Mouse (Mus musculus) myocyte (in vitro differentiated cells): ENCODE measurements around the gene Acadm. TPM values are rescaled to one million over a fixed set of nuclear protein-coding genes. Genes with fewer than 3 reads are reported as not detected.

Source experiments
- H3K27me3 ChIP-seq: one replicate; pipeline ENCODE4 v1.6.1; 2011; ENCODE audit not compliant: control insufficient read depth, insufficient read depth, insufficient read length
- H3K36me3 ChIP-seq: one replicate; pipeline ENCODE4 v1.6.1; 2011; ENCODE audit not compliant: control insufficient read depth, insufficient read depth
- H3K4me2 ChIP-seq: one replicate; pipeline ENCODE4 v1.6.1; 2011; ENCODE audit warnings: low read depth, control low read depth
- H3K4me3 ChIP-seq: one replicate; pipeline ENCODE4 v1.5.1; 2011; ENCODE audit warnings: mild to moderate bottlenecking, control low read depth, moderate library complexity
- H3K79me2 ChIP-seq: one replicate; pipeline ENCODE4 v1.6.1; 2011; ENCODE audit not compliant: control insufficient read depth, insufficient read depth
- H3ac ChIP-seq: one replicate; pipeline ENCODE4 v1.6.1; 2011; ENCODE audit not compliant: control insufficient read depth, insufficient read length
- CEBPB ChIP-seq: IDR thresholded peaks from 2 replicates; pipeline ENCODE4 v1.6.1; 2011; ENCODE audit warnings: mild to moderate bottlenecking, moderate library complexity; ENCODE audit not compliant: poor library complexity, insufficient read depth, severe bottlenecking
- E2F4 ChIP-seq: IDR thresholded peaks from one replicate; pipeline ENCODE4 v1.6.1; 2011; ENCODE audit warnings: mild to moderate bottlenecking, control low read depth, moderate library complexity; ENCODE audit not compliant: insufficient read depth
- MAX ChIP-seq: IDR thresholded peaks from one replicate; pipeline ENCODE4 v1.6.1; 2011; ENCODE audit warnings: low read depth, mild to moderate bottlenecking, control low read depth
- MYOD1 ChIP-seq, 3 experiments: IDR thresholded peaks; one replicate each; pipeline ENCODE4 v1.6.1; 2011; ENCODE audit warnings: control low read depth in 2 of 3, low read depth in 2 of 3, mild to moderate bottlenecking in 2 of 3, moderate library complexity in 1 of 3; ENCODE audit not compliant: insufficient read length in 2 of 3, control insufficient read depth in 1 of 3
- MYOG ChIP-seq, 3 experiments: IDR thresholded peaks; one replicate each; pipeline ENCODE4 v1.6.1; 2011; ENCODE audit warnings: control low read depth in 2 of 3, low read depth in 2 of 3, mild to moderate bottlenecking in 2 of 3; ENCODE audit not compliant: insufficient read length in 2 of 3, control insufficient read depth in 1 of 3, insufficient read depth in 1 of 3
- POLR2A ChIP-seq: IDR thresholded peaks from one replicate; pipeline ENCODE4 v1.6.1; 2011; ENCODE audit warnings: low read depth, mild to moderate bottlenecking, control low read depth, moderate library complexity; ENCODE audit not compliant: insufficient read length
- POLR2AphosphoS2 ChIP-seq: IDR thresholded peaks from one replicate; pipeline ENCODE4 v1.6.1; 2011; ENCODE audit warnings: low read depth, control low read depth; ENCODE audit not compliant: insufficient read length
- REST ChIP-seq: IDR thresholded peaks from one replicate; pipeline ENCODE4 v1.6.1; 2011; ENCODE audit warnings: mild to moderate bottlenecking, control low read depth, moderate library complexity; ENCODE audit not compliant: insufficient read depth, insufficient read length
- SRF ChIP-seq: IDR thresholded peaks from one replicate; pipeline ENCODE4 v1.6.1; 2011; ENCODE audit warnings: low read depth; ENCODE audit not compliant: control insufficient read depth, insufficient read length
- TCF12 ChIP-seq: IDR thresholded peaks from one replicate; pipeline ENCODE4 v1.6.1; 2011; ENCODE audit warnings: mild to moderate bottlenecking, control low read depth; ENCODE audit not compliant: poor library complexity, insufficient read depth, severe bottlenecking
- TCF3 ChIP-seq: IDR thresholded peaks from one replicate; pipeline ENCODE4 v1.6.1; 2011; ENCODE audit warnings: low read depth, control low read depth; ENCODE audit not compliant: insufficient read length
- USF1 ChIP-seq: IDR thresholded peaks from one replicate; pipeline ENCODE4 v1.6.1; 2011; ENCODE audit warnings: low read depth, mild to moderate bottlenecking, control low read depth, moderate library complexity
- polyA plus RNA-seq: library from polyadenylated mRNA; unstranded; fragments of >200 nt; fragmentation: generic; extraction: Trizol; gene quantifications from one replicate; pipeline ENCODE4 v1.2.1, GENCODE M21; 2012; ENCODE audit warnings: missing spikeins

Acadm gene
- polyA plus RNA-seq, 1 experiment, result 36.8 TPM

DNA sequence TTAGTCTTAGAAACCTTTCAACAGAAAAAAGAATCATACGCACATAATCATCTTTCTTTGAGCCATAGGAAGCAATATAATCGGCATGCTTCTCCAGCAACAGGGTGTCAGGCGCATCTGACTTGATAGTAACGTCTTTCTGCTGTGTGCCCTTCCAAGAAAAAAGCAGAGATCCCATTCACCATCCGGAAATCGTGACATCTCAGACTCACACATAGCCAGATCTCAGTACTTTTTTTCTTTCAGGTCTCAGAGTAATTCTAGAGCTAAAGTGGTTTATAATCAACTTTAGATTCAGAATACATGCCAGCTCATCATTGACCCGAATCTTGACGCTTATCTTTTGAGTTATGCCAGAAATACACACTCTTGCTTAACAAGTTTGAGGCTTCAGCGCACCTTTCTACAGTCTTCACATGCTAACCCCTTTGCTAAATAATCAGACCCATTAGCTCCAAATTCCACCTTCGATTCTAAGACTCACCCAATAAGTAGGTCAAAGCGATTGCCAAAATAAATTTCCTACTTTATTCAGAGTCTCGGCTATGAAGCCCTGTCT, 32.5 kb downstream of the Acadm start:
- H3K27me3 ChIP-seq, result no peaks in the 10 kb centered on the region
- H3K4me2 ChIP-seq, result peak overlapping the region; percentile 91
- H3K79me2 ChIP-seq, result peaks cover 54% of the 10 kb centered on the region
- H3K4me3 ChIP-seq, result peak overlapping the region; percentile 80
- H3ac ChIP-seq, result peak overlapping the region; percentile 93
- TF ChIP-seq POLR2A (peak; percentile 12), TCF12 (no peak)
- H3K36me3 ChIP-seq, result peaks cover 42% of the 10 kb centered on the region

DNA sequence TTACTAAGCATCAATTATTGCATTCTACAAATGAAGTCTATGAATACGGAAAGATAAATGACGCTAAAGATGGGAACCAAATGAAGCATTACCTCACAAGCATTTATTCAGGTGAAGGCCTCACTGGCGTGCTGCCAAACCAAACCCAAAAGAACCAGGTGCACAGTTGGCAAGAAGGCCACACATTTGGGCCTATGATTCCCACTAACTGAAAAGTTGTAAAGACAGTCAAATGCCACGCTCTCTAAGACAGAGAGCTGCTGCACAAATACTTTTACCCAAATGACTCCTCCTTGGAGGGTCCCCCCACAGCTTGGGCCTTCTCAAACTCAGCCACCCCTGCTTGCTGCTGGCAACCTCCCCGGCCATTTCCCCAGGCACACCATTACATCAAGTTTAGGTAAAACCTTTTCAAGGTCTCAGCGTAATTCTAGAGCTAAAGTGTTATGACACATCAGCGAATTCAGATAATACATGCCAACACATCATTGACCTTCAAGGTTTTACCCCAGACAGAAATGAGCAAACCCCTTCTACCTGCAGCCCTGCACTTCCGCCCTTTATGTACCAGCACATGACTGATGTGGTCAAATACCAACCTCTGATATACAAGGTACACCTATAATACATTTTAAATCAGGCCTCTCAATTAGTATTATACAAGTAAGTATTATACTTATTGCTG, 33.1 kb downstream of the Acadm start:
- Histone ChIP-seq H3K4me3 (peak overlapping the region; percentile 80), H3K36me3 (peaks cover 48% of the 10 kb centered on the region), H3K27me3 (no peaks in the 10 kb centered on the region), H3K4me2 (peak overlapping the region; percentile 91), H3K79me2 (peaks cover 54% of the 10 kb centered on the region), H3ac (peak overlapping the region; percentile 93)
- TF ChIP-seq MYOG (IDR thresholded peaks at IDR 0.05; ENCODE audit: control insufficient read depth in 1 of 3, insufficient read depth in 1 of 3, insufficient read length in 2 of 3, low read depth in 2 of 3) (no peak), REST (no peak), SRF (no peak), POLR2AphosphoS2 (peak; percentile 18), CEBPB (no peak), USF1 (no peak), MAX (no peak), TCF12 (no peak), E2F4 (no peak), MYOD1 (IDR thresholded peaks at IDR 0.05; ENCODE audit: control insufficient read depth in 1 of 3, insufficient read length in 2 of 3, low read depth in 2 of 3) (no peak), POLR2A (peak; percentile 9)

DNA sequence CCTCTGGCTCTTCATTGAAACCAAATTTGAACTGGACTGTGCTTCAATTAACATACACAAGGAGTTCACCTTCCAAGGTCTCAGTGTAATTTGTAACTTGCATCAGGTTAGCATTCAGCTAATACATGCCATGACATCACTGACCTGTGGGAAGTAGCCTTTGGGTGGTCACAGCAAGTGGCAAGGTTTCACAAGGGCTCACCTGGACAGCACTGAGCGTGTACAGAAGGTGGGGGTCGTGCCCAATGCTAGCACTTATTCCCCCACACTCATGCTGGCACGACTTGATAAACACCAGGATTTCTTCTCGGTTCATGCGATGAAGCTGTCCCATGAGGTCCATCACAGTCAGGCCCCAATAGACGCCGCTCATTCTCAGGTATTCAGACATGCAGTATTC, 33.9 kb downstream of the Acadm start:
- peaks cover 54% of the 10 kb centered on the region for H3K79me2 ChIP-seq
- peak overlapping the region; percentile 80 for H3K4me3 ChIP-seq
- TF ChIP-seq POLR2AphosphoS2 (peak; percentile 60), MAX (no peak)
- H3ac ChIP-seq, result no peak overlapping the region
- H3K27me3 ChIP-seq, result no peaks in the 10 kb centered on the region
- H3K36me3 ChIP-seq, result peaks cover 54% of the 10 kb centered on the region
- peak overlapping the region; percentile 91 for H3K4me2 ChIP-seq

DNA sequence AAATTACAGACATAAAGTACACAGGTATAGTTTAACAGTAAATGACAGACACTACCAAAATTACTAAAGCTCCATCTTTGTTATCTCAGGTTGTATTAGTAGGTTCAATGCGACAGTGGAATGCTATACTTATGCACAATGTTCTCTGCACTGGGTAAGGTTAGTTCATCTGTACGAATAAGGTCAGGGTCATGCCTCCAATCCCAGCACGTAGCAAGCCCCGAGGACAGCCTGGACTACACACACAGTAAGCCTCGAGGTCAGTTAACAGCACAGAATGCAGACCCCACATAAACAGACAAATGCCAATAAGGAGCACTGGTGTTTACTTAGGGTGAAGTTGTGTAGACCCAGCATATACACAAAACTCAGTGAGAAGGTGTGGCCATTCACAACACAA, 35.5 kb downstream of the Acadm start:
- Histone ChIP-seq H3K4me3 (no peak overlapping the region), H3K4me2 (peak overlapping the region; percentile 91)
- TF ChIP-seq POLR2A, result no peak
- TF ChIP-seq POLR2AphosphoS2, result no peak
- no peak for TF ChIP-seq USF1
- TF ChIP-seq TCF3, result no peak
- TF ChIP-seq SRF, result no peak
- TF ChIP-seq E2F4, result no peak
- no peak for TF ChIP-seq MAX
- no peak for TF ChIP-seq TCF12
- TF ChIP-seq CEBPB, result no peak
- TF ChIP-seq MYOG (IDR thresholded peaks at IDR 0.05; ENCODE audit: control insufficient read depth in 1 of 3, insufficient read depth in 1 of 3, insufficient read length in 2 of 3, low read depth in 2 of 3), result no peak
- no peak for TF ChIP-seq REST
- TF ChIP-seq MYOD1 (IDR thresholded peaks at IDR 0.05; ENCODE audit: control insufficient read depth in 1 of 3, insufficient read length in 2 of 3, low read depth in 2 of 3), result no peak

DNA sequence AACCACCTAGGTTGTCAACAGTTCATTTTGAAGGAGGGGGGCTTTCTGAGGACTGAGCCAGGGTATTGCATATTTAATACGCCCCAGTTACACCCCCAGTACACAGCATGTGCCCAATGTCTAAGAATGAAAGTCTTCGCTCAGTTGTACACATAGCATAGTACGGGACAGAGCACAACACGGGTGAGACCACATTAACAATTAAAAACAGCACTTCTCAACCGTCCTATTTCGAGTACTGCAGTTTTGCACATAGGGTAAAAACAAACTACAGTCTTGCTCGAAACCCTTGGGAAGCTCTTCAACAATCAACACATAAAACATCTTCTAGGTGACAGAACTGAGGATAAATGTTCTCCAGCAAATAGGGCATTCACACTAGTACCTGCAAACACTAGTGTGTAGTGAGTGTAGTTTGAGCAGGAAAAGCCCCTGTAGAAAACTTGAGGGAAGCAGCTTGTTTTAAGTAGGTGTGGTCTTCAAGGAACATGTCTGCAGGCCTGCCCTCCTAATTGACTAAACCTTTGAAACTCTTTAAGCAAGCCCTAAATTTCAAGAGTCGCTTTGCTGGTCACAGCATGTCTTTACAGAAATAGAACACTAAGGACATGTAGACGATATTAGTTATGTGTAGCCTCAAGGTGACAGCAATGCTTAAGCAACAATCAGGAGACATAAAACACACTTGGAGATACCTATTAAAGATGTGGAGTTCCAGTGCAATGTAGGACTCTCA, 38.1 kb downstream of the Acadm start, which contains the start of gene Msh4:
TSS of gene Msh4 (minus strand) at position 3 of the 736 bp plus-strand sequence.
- H3K4me2 ChIP-seq, result no peak within 1 kb of the TSS
- H3ac ChIP-seq, result no peak within 1 kb of the TSS
- peaks cover 40% of the 10 kb centered on the region for H3K79me2 ChIP-seq
- H3K27me3 ChIP-seq, result no peaks in the 10 kb centered on the region
- peaks cover 78% of the 10 kb centered on the region for H3K36me3 ChIP-seq
- no peak within 1 kb of the TSS for H3K4me3 ChIP-seq
- TF ChIP-seq CEBPB (no peak), USF1 (no peak), SRF (no peak), TCF12 (no peak), MAX (no peak), TCF3 (no peak), MYOD1 (IDR thresholded peaks at IDR 0.05; ENCODE audit: control insufficient read depth in 1 of 3, insufficient read length in 2 of 3, low read depth in 2 of 3) (no peak), E2F4 (no peak), REST (no peak), MYOG (IDR thresholded peaks at IDR 0.05; ENCODE audit: control insufficient read depth in 1 of 3, insufficient read depth in 1 of 3, insufficient read length in 2 of 3, low read depth in 2 of 3) (no peak), POLR2AphosphoS2 (no peak), POLR2A (no peak)

More for the DNA sequence above, 35.5 kb downstream of the Acadm start:
- Histone ChIP-seq H3K27me3 (no peaks in the 10 kb centered on the region), H3ac (no peak overlapping the region), H3K79me2 (peaks cover 54% of the 10 kb centered on the region), H3K36me3 (peaks cover 69% of the 10 kb centered on the region)
